Mouse (Mus musculus) midbrain, postnatal 0 days (tissue): ENCODE data around the gene Arrdc2. TPM values are rescaled to one million over a fixed set of nuclear protein-coding genes. Genes with fewer than 3 reads are reported as not detected.

Experiments
- ATAC-seq: fragments of 200-750 bp; cut with Nextera tagmentation; 2 replicates; pipeline ENCODE4 v1.8.0; 2017; ENCODE audit warnings: moderate number of reproducible peaks, mild to moderate bottlenecking, moderate TSS enrichment, moderate library complexity; ENCODE audit not compliant: low FRiP score
- DNase-seq: peaks from one replicate; pipeline ENCODE4 v3.0.0-alpha.2; 2015; ENCODE audit warnings: low spot score
- H3K27ac ChIP-seq: fragments of 300-500 bp; sonication (generic); 2 replicates; pipeline ENCODE4 v1.5.1; 2014; ENCODE audit warnings: low read depth, mild to moderate bottlenecking, low read length, mixed read lengths
- H3K27me3 ChIP-seq: fragments of 300-500 bp; sonication (generic); 2 replicates; pipeline ENCODE4 v1.6.1; 2014; ENCODE audit warnings: low read length, control low read depth, mixed read lengths; ENCODE audit not compliant: insufficient read depth
- H3K36me3 ChIP-seq: fragments of 300-500 bp; sonication (generic); 2 replicates; pipeline ENCODE4 v1.6.1; 2014; ENCODE audit warnings: low read length, control low read depth, mixed read lengths; ENCODE audit not compliant: insufficient read depth
- H3K4me1 ChIP-seq: fragments of 300-500 bp; sonication (generic); 2 replicates; pipeline ENCODE4 v1.6.1; 2014; ENCODE audit warnings: mild to moderate bottlenecking, control low read depth, antibody characterized with exemption, low read length, mixed read lengths; ENCODE audit not compliant: insufficient read depth
- H3K4me2 ChIP-seq: fragments of 300-500 bp; sonication (generic); 2 replicates; pipeline ENCODE4 v1.6.1; 2014; ENCODE audit warnings: low read depth, mild to moderate bottlenecking, low read length, mixed read lengths; ENCODE audit not compliant: poor library complexity, severe bottlenecking
- H3K4me3 ChIP-seq: fragments of 300-500 bp; sonication (generic); 2 replicates; pipeline ENCODE4 v1.5.1; 2014; ENCODE audit warnings: low read depth, mild to moderate bottlenecking, low read length, moderate library complexity
- H3K9ac ChIP-seq: fragments of 300-500 bp; sonication (generic); replicated peaks from 2 replicates; pipeline ENCODE4 v1.6.1; 2014; ENCODE audit warnings: mild to moderate bottlenecking, low read length, moderate library complexity, mixed read lengths; ENCODE audit not compliant: poor library complexity, severe bottlenecking
- H3K9me3 ChIP-seq: fragments of 300-500 bp; sonication (generic); 2 replicates; pipeline ENCODE4 v1.6.1; 2016; ENCODE audit warnings: low read length, control low read depth
- CTCF ChIP-seq: IDR thresholded peaks from 2 replicates; pipeline ENCODE4 v1.5.1; 2016; ENCODE audit warnings: antibody characterized with exemption, mild to moderate bottlenecking
- WGBS: fragments of 180-500 bp; shearing (Covaris S2); extraction: QIAGEN DNeasy Blood & Tissue Kit; methylation state at CpG from one replicate; pipeline ENCODE4 v1.1.7; 2014; 5-methylcytosine and 5-hydroxymethylcytosine counted together
- polyA plus RNA-seq: library from polyadenylated mRNA; unstranded; fragments of >200 nt; fragmentation: Nextera tagmentation; extraction: Ambion mirVana; gene quantifications from 2 replicates; pipeline ENCODE4 v1.2.1, GENCODE M21; 2015
- total RNA-seq: library from RNA; depleted of rRNA; stranded (reverse); fragments of >200 nt; gene quantifications from 2 replicates; pipeline ENCODE4 v1.2.3, GENCODE M21; 2014

Gene Arrdc2
- total and polyA plus RNA-seq, 2 experiments from 2014 or later = 6.0 to 13.6 TPM

DNA sequence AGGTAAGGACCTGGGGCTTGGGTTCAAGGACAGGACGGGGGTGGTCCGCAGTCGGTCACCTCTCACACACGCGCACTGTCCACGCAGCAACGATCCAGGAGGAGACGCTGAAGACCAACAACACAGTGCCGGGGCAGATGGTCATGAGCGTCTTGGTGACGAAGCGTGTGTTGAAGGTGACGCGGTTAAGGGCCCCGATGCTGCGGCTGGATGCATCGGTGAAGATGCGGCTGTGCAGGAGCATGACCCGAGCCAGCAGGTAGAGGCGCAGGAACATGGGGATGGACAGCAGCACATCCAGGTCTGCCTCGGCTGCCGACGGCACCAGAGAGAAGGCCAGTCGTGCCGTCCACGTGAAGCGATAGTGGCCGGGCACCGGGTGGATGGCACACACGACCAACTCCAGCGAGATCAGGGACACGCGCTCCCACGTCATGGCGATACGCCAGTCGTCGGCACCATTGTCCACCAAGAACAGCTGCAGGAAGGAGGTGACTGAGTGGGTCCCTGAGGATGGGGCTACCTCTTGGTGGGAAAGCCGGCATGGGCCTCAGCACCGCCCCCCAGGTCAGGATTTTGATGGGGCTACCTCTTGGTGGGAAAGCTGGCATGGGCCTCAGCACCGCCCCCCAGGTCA, 13.2 kb upstream of the Arrdc2 start:
- ATAC-seq = no peak
- WGBS = 94% methylated on average over 38 of the region's 41 CpGs

DNA sequence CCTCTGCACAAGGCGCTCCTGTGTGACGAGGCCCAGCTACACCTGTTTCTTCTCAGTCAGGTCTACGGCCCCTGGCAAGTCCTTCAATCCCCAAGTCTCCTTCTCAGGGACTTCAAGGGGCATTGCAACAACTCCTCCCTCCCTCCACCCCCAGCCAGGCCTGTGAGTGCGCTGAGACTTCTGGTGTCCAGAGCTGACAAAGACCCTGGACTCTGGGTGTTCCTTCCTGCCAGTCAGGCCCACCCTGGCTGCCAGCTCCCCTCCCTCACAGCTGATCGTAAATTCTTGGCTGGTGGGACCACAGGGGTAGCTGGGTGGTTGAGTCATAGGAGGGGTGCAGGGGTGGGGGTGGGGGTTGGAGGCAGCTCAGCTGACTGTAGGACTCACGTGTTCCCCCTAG, 12.3 kb upstream of the Arrdc2 start:
- no peak for TF ChIP-seq CTCF
- Histone ChIP-seq H3K27ac (no peak overlapping the region), H3K27me3 (no peaks in the 10 kb centered on the region), H3K9me3 (no peaks in the 10 kb centered on the region), H3K4me2 (no peak overlapping the region), H3K36me3 (0 out of 2 replicates have a peak, but pooled peaks cover 10% of the 10 kb centered on the region), H3K9ac (no peak overlapping the region), H3K4me1 (peaks cover 7% of the 10 kb centered on the region; the same call in 1 of the 2 replicates), H3K4me3 (no peak overlapping the region)
- ATAC-seq (no peak), DNase-seq (no peak)
- WGBS = 69% methylated on average over 6 of the region's 6 CpGs

More for the DNA sequence above, 13.2 kb upstream of the Arrdc2 start:
- H3K4me3 ChIP-seq = no peak overlapping the region
- H3K36me3 ChIP-seq = 0 out of 2 replicates have a peak, but pooled peaks cover 10% of the 10 kb centered on the region
- no peak overlapping the region for H3K9ac ChIP-seq
- no peak overlapping the region for H3K27ac ChIP-seq
- H3K27me3 ChIP-seq = no peaks in the 10 kb centered on the region
- no peaks in the 10 kb centered on the region for H3K9me3 ChIP-seq
- H3K4me1 ChIP-seq = peaks cover 11% of the 10 kb centered on the region; the same call in 1 of the 2 replicates
- no peak for DNase-seq
- H3K4me2 ChIP-seq = no peak overlapping the region
- TF ChIP-seq CTCF = no peak

DNA sequence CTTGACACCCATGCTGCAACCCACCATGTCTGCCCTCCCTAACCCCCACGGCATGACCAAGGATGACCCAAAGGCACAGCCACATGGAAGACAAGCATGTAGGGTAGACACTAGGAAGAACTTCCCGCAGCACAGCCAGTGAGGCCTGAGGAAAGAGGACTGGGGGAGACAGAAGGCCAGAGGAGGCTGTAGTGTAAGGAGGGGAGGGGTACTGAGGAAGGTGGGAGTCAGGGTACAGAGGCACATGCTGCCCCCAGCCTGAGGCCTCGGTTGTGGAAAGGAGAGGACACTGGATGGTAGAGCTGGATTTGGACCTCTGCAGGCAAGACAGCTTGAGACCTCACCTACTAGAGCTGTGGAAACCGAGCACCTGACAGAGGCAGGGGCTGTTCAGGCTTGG, 11.4 kb upstream of the Arrdc2 start:
- H3K4me1 ChIP-seq = no peaks in the 10 kb centered on the region; the same call in 1 of the 2 replicates
- WGBS = 83% methylated on average over 4 of the region's 4 CpGs
- no peak for ATAC-seq
- no peak overlapping the region for H3K27ac ChIP-seq
- no peak for TF ChIP-seq CTCF
- H3K9me3 ChIP-seq = no peaks in the 10 kb centered on the region
- no peak overlapping the region for H3K9ac ChIP-seq
- no peaks in the 10 kb centered on the region for H3K27me3 ChIP-seq
- no peak overlapping the region for H3K4me2 ChIP-seq
- 0 out of 2 replicates have a peak, but pooled peaks cover 10% of the 10 kb centered on the region for H3K36me3 ChIP-seq
- H3K4me3 ChIP-seq = no peak overlapping the region
- no peak for DNase-seq

DNA sequence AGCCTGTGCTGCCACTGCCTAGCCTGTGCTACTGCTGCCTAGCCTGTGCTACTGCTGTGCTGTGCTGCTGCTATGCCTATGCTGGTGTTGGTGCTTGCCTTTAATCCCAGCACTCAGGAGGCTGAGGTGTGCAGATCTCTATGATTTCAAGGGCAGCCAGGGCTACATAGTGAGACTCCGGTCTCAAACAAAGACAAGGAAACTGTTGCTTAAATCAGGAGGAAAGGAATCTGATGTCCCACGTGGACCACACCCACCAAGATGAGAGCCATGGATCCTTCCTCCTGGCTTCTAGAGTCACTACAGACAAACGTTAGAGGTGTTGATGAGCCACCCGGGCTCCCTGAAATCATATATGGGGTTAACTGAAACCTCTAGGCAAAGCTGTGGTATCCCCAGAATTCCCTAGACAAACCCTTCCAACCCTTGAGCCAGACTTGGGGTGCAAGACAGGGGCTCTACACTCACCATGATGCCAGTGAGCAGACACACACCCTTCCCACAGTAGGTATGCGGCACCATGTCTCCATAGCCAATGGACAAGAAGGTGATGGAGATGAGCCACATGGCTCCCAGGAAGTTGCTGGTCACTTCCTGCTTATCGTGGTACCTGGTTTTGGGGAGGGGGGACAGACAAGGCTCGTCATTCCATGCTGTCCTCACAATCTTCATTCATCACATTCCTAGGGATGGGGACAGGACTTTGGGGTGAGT, 10.8 kb upstream of the Arrdc2 start:
- no peaks in the 10 kb centered on the region; the same call in 1 of the 2 replicates for H3K4me1 ChIP-seq
- H3K9me3 ChIP-seq = no peaks in the 10 kb centered on the region
- TF ChIP-seq CTCF = no peak
- no peak overlapping the region for H3K4me2 ChIP-seq
- H3K36me3 ChIP-seq = 0 out of 2 replicates have a peak, but pooled peaks cover 10% of the 10 kb centered on the region
- no peak overlapping the region for H3K4me3 ChIP-seq
- no peak overlapping the region for H3K9ac ChIP-seq
- no peak overlapping the region for H3K27ac ChIP-seq
- ATAC-seq = no peak
- H3K27me3 ChIP-seq = no peaks in the 10 kb centered on the region
- DNase-seq = no peak
- WGBS = 88% methylated on average over 7 of the region's 7 CpGs

DNA sequence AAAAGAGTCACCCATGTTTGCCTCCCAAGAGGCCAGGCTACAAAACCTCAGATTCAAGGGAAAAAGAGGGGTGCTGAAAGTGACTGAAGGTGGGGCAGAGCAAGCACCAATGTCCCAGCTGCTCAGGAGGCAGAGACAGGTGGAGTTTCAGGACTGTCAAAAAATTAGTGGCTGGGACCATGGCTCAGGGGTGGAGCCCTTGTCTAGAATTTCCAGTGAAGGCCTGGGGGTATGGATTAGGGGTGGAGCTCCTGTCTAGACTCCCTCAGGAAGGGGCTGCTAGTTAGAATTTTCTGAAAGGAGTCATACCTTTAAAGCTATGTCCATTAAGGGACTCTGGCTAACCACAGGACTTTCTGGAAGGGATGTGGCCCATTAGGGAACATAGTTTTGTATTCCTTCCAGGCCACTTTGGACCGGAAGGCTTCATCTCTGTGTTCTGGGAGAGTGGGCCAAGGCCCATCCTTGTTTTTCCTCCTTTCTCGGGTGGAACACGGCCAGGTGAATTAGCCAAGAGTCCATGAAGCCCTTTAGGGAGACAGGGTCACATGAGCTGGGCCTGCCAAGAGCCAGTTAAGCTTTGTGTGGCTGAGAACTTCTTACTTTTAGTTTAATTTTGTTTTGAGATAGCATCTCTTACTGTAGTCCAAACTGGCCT, 9.9 kb upstream of the Arrdc2 start:
- WGBS = 92% methylated on average over 3 of the region's 3 CpGs
- DNase-seq (no peak), ATAC-seq (no peak)
- H3K4me3 ChIP-seq = no peak overlapping the region
- TF ChIP-seq CTCF = no peak
- H3K27ac ChIP-seq = no peak overlapping the region
- 0 out of 2 replicates have a peak, but pooled peaks cover 10% of the 10 kb centered on the region for H3K36me3 ChIP-seq
- H3K9ac ChIP-seq = no peak overlapping the region
- no peaks in the 10 kb centered on the region for H3K9me3 ChIP-seq
- H3K4me2 ChIP-seq = no peak overlapping the region
- H3K4me1 ChIP-seq = no peaks in the 10 kb centered on the region
- H3K27me3 ChIP-seq = no peaks in the 10 kb centered on the region
